Mouse (Mus musculus): ENCODE measurements at regions not wholly inside any gene's neighbourhood (a gene's known extent, or its start where the extent isn't known, plus 50 kb on each side); places are given as distances from the start of the nearest gene placed in this dataset.

DNA sequence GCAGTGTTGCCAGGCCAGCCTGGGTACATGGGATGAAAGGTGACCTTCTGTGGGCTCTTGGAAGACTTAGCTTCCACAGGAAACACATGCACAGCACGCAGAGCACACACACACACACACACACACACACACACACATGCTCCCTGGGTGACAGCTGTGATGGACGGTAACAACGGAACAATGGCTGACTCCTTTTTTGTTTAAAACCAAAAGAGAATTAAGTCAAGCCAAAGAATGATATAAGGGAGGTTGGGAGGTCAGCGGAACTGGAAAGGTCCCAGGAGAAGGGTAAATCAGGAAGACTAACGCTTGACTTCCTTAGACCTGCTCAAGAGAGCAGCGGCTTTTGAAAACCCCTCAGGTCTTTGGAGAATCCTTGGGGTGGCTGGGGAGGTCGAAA lies 150.0 kb upstream of the Egln3 start:
- 33% methylated on average over 7 of the region's 7 CpGs for WGBS
- Histone ChIP-seq H3K4me2 (ENCODE audit: low read length) (no peak overlapping the region), H3K27me3 (ENCODE audit: insufficient read depth, low read length) (no peaks in the 10 kb centered on the region), H3K4me3 (replicated peaks; ENCODE audit: low read depth, low read length) (no peak overlapping the region), H3K27ac (peak overlapping the region; percentile 27; the same call in 1 of the 2 replicates), H3K4me1 (replicated peaks; ENCODE audit: insufficient read depth, low read length) (0 out of 2 replicates have a peak, but pooled peaks cover 4% of the 10 kb centered on the region), H3K36me3 (ENCODE audit: insufficient read depth, low read length) (no peaks in the 10 kb centered on the region), H3K9me3 (replicated peaks; ENCODE audit: low read length) (no peaks in the 10 kb centered on the region), H3K9ac (ENCODE audit: low read depth, low read length) (no peak overlapping the region)
- ATAC-seq (replicated peaks; ENCODE audit: low FRiP score, low read depth) = no peak
- peak; percentile 40 for DNase-seq (ENCODE audit: low spot score)
- no peak for TF ChIP-seq CTCF (IDR thresholded peaks at IDR 0.05; ENCODE audit: low read depth)

DNA sequence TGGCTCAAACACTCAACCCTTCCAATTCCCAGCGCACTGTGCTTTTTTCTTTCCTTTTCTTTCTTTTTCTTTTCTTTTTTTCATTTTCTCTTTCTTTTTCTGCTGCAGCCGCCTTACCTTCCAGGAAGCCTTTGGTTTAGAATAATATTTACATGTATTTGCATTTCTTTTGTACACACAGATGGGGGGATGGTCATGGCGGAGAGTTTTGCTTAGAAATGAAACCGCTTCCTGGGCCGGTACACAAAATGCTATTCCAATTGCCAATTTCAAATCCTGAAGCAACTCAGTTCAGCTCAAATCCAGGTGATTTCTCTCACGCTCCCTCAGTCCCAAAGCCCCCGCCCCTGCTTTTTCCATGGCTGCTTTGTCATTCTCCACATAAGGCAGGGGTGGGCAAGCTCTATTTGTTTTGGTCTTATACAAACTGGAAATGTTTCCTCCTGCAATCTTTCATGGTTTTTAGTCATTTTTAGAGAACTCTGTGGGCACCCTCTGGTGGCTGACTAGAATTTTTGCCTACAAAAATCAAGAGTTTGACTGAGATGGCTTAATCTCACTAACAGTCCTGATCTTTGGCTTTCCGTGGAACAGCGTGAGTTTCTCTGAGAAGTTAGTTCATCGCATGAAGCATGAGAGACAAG lies 149.4 kb upstream of the Egln3 start:
- Histone ChIP-seq H3K4me3 (replicated peaks; ENCODE audit: low read depth, low read length) (no peak overlapping the region), H3K27me3 (ENCODE audit: insufficient read depth, low read length) (no peaks in the 10 kb centered on the region), H3K9me3 (replicated peaks; ENCODE audit: low read length) (no peaks in the 10 kb centered on the region), H3K4me1 (replicated peaks; ENCODE audit: insufficient read depth, low read length) (0 out of 2 replicates have a peak, but pooled peaks cover 4% of the 10 kb centered on the region), H3K4me2 (ENCODE audit: low read length) (no peak overlapping the region), H3K9ac (ENCODE audit: low read depth, low read length) (no peak overlapping the region), H3K27ac (no peak overlapping the region), H3K36me3 (ENCODE audit: insufficient read depth, low read length) (no peaks in the 10 kb centered on the region)
- ATAC-seq (replicated peaks; ENCODE audit: low FRiP score, low read depth) (no peak), DNase-seq (ENCODE audit: low spot score) (peak; percentile 69)
- 69% methylated on average over 10 of the region's 10 CpGs for WGBS
- TF ChIP-seq CTCF (IDR thresholded peaks at IDR 0.05; ENCODE audit: low read depth) = peak; percentile 69

DNA sequence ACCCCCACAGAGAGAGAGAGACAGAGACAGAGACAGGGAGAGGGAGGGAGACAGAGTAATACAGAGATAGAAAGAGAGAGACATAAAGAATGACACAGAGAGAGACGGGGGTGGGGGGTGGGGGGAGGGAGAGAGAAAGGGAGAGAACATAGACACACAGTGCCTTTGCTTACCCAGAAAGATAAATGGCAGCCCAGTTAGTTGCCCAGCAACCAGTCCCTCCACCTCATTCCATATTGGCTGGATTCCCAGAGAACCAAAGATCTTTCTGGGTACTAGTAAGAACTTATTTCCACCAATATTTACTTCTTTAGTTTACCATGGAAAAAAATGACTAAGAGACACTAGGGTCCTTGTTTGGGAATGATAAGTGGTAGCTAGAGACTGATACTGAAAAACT lies 146.6 kb upstream of the Egln3 start:
- no peak for ATAC-seq (replicated peaks; ENCODE audit: low FRiP score, low read depth)
- 50% methylated on average over 1 of the region's 1 CpGs for WGBS

DNA sequence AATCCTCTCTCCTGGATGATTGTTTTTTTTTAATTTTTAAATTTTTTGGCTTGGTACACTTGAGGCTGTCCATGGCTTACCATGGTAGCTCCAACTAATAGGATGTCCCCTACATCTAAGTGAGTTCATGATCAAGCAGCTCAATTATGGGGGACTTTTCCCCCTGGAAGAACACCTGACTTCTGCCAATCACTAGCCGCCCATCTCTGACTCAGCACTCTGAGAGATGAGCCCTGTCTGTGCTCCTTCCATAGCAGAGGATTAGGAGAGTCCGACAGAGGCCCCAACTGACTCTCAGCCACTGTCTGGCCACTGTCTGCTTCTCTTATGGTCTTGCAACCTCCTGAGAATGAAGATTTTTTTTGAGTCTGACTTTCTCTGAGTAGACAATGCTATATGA lies 145.7 kb upstream of the Egln3 start:
- no peak overlapping the region for H3K4me3 ChIP-seq (replicated peaks; ENCODE audit: low read depth, low read length)
- 81% methylated on average over 2 of the region's 2 CpGs for WGBS
- no peak for TF ChIP-seq CTCF (IDR thresholded peaks at IDR 0.05; ENCODE audit: low read depth)
- H3K27ac ChIP-seq = no peak overlapping the region
- no peak for ATAC-seq (replicated peaks; ENCODE audit: low FRiP score, low read depth)
- no peak overlapping the region for H3K4me2 ChIP-seq (ENCODE audit: low read length)
- no peaks in the 10 kb centered on the region for H3K27me3 ChIP-seq (ENCODE audit: insufficient read depth, low read length)
- no peaks in the 10 kb centered on the region for H3K36me3 ChIP-seq (ENCODE audit: insufficient read depth, low read length)
- no peak for DNase-seq (ENCODE audit: low spot score)
- H3K9ac ChIP-seq (ENCODE audit: low read depth, low read length) = no peak overlapping the region
- 0 out of 2 replicates have a peak, but pooled peaks cover 4% of the 10 kb centered on the region for H3K4me1 ChIP-seq (replicated peaks; ENCODE audit: insufficient read depth, low read length)
- H3K9me3 ChIP-seq (replicated peaks; ENCODE audit: low read length) = no peaks in the 10 kb centered on the region

More for the DNA sequence above, 146.6 kb upstream of the Egln3 start:
- Histone ChIP-seq H3K27ac (no peak overlapping the region), H3K9me3 (replicated peaks; ENCODE audit: low read length) (no peaks in the 10 kb centered on the region), H3K4me2 (ENCODE audit: low read length) (no peak overlapping the region), H3K27me3 (ENCODE audit: insufficient read depth, low read length) (no peaks in the 10 kb centered on the region), H3K4me1 (replicated peaks; ENCODE audit: insufficient read depth, low read length) (0 out of 2 replicates have a peak, but pooled peaks cover 4% of the 10 kb centered on the region), H3K36me3 (ENCODE audit: insufficient read depth, low read length) (no peaks in the 10 kb centered on the region), H3K9ac (ENCODE audit: low read depth, low read length) (no peak overlapping the region), H3K4me3 (replicated peaks; ENCODE audit: low read depth, low read length) (no peak overlapping the region)
- TF ChIP-seq CTCF (IDR thresholded peaks at IDR 0.05; ENCODE audit: low read depth) = no peak
- no peak for DNase-seq (ENCODE audit: low spot score)

DNA sequence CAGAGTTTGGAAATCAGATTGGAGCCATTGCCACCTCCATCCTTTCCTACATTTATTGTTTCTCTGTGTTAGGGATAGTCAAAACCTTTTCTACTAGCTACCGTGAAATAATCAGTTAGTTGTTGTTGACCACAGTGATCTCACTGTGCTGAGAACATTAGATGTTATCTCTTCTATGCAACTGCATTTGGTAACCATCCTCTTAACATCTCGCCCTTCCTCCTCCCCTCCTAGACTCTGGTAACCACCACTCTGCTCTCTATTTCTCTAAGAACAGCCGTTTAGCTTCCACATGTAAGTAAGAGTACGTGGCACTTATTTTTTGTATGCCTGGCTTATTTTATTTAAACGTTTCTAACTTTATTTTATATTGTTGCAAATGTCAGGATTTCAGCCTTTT lies 139.8 kb upstream of the Egln3 start:
- H3K9ac ChIP-seq (ENCODE audit: low read depth, low read length) = no peak overlapping the region
- no peaks in the 10 kb centered on the region for H3K27me3 ChIP-seq (ENCODE audit: insufficient read depth, low read length)
- 84% methylated on average over 5 of the region's 5 CpGs for WGBS
- H3K36me3 ChIP-seq (ENCODE audit: insufficient read depth, low read length) = no peaks in the 10 kb centered on the region
- ATAC-seq (replicated peaks; ENCODE audit: low FRiP score, low read depth) = no peak
- TF ChIP-seq CTCF (IDR thresholded peaks at IDR 0.05; ENCODE audit: low read depth) = no peak
- no peak overlapping the region for H3K4me2 ChIP-seq (ENCODE audit: low read length)
- H3K9me3 ChIP-seq (replicated peaks; ENCODE audit: low read length) = no peaks in the 10 kb centered on the region
- H3K27ac ChIP-seq = no peak overlapping the region
- no peak overlapping the region for H3K4me3 ChIP-seq (replicated peaks; ENCODE audit: low read depth, low read length)
- H3K4me1 ChIP-seq (replicated peaks; ENCODE audit: insufficient read depth, low read length) = no peaks in the 10 kb centered on the region
- DNase-seq (ENCODE audit: low spot score) = no peak

DNA sequence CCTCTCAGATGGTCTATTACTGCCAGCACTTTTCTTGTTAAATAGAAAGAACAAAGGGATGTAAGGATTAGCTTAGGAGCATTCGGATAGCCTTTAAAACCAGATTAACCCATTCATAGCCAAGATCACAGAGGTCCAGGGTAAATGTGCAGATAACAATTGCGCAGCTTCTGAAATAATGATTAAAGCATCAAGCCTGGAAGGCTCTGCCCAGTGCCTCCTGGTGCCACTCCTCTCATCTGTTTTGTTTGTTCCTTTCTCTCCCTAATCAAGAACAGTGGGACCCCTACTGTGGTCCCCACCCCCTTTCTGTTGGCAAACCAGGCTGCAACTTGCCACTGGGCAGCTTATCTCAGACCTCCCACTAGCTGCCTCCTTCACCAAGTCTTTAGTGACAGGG lies 131.8 kb upstream of the Egln3 start:
- ATAC-seq (replicated peaks; ENCODE audit: low FRiP score, low read depth) (no peak), DNase-seq (ENCODE audit: low spot score) (no peak)
- no peak overlapping the region for H3K27ac ChIP-seq
- H3K36me3 ChIP-seq (ENCODE audit: insufficient read depth, low read length) = no peaks in the 10 kb centered on the region
- no peaks in the 10 kb centered on the region for H3K9me3 ChIP-seq (replicated peaks; ENCODE audit: low read length)
- 47% methylated on average over 2 of the region's 2 CpGs for WGBS
- H3K4me2 ChIP-seq (ENCODE audit: low read length) = no peak overlapping the region
- H3K9ac ChIP-seq (ENCODE audit: low read depth, low read length) = no peak overlapping the region
- no peak for TF ChIP-seq CTCF (IDR thresholded peaks at IDR 0.05; ENCODE audit: low read depth)
- no peaks in the 10 kb centered on the region for H3K4me1 ChIP-seq (replicated peaks; ENCODE audit: insufficient read depth, low read length)
- no peaks in the 10 kb centered on the region for H3K27me3 ChIP-seq (ENCODE audit: insufficient read depth, low read length)
- H3K4me3 ChIP-seq (replicated peaks; ENCODE audit: low read depth, low read length) = no peak overlapping the region
